Mouse (Mus musculus) brain, embryonic 14.5 days (tissue): ENCODE data around the gene Cldn20. TPM values are rescaled to one million over a fixed set of nuclear protein-coding genes. Genes with fewer than 3 reads are reported as not detected.
A peak's percentile ranks its signal among the peaks of the same experiment; 100 is the strongest.

ENCODE experiments used
- DNase-seq: peaks from one replicate; pipeline ENCODE4 v3.0.0-alpha.2; 2011; ENCODE audit warnings: low read depth
- CTCF ChIP-seq: fragments of 200-500 bp; IDR thresholded peaks from 2 replicates; pipeline ENCODE4 v1.5.1; 2012; ENCODE audit warnings: inconsistent platforms, mild to moderate bottlenecking, moderate library complexity, borderline replicate concordance; ENCODE audit not compliant: insufficient read depth, insufficient read length; ENCODE audit errors: extremely low read depth
- POLR2A ChIP-seq: fragments of 200-500 bp; IDR thresholded peaks from 2 replicates; pipeline ENCODE4 v1.6.1; 2012; ENCODE audit warnings: mild to moderate bottlenecking, inconsistent platforms, borderline replicate concordance; ENCODE audit not compliant: poor library complexity, insufficient read depth, insufficient read length, severe bottlenecking; ENCODE audit errors: extremely low read depth
- polyA plus RNA-seq: library from polyadenylated mRNA; depleted of rRNA; stranded (reverse); fragments of >200 nt; gene quantifications from 2 replicates; pipeline ENCODE4 v1.2.3, GENCODE M21; 2012; rRNA removed

Gene Cldn20
- polyA plus RNA-seq, result 0.57 and 1.8 TPM in 2 replicates

- TF ChIP-seq POLR2A (no peak), CTCF (no peak)
- DNase-seq, result no peak
Measured at GRCm38 (mm10) chr17:3532254-3532653, at the start of gene Cldn20. Cldn20 (plus strand) TSS chr17:3532554.

- no peak for DNase-seq
- TF ChIP-seq POLR2A, result no peak
- no peak for TF ChIP-seq CTCF
Measured at GRCm38 (mm10) chr17:3483091-3483490, 49.3 kb upstream of the Cldn20 start.

- TF ChIP-seq POLR2A, result no peak
- TF ChIP-seq CTCF, result no peak
Measured at GRCm38 (mm10) chr17:3485851-3486250, 46.5 kb upstream of the Cldn20 start.

GRCm38 (mm10) chr17:3487211-3487610 is 45.1 kb upstream of the Cldn20 start:
- TF ChIP-seq CTCF (no peak), POLR2A (no peak)

More at GRCm38 (mm10) chr17:3485851-3486250, 46.5 kb upstream of the Cldn20 start:
- DNase-seq, result peak; percentile 25

GRCm38 (mm10) chr17:3487721-3488601 is 44.4 kb upstream of the Cldn20 start:
- TF ChIP-seq POLR2A (no peak), CTCF (no peak)
- DNase-seq, result peak; percentile 59

More at GRCm38 (mm10) chr17:3487211-3487610, 45.1 kb upstream of the Cldn20 start:
- no peak for DNase-seq

- TF ChIP-seq POLR2A (no peak), CTCF (no peak)
- no peak for DNase-seq
Measured at GRCm38 (mm10) chr17:3490216-3490895, 42.0 kb upstream of the Cldn20 start.

- no peak for TF ChIP-seq POLR2A
- no peak for TF ChIP-seq CTCF
- no peak for DNase-seq
Measured at GRCm38 (mm10) chr17:3491065-3491464, 41.3 kb upstream of the Cldn20 start.

GRCm38 (mm10) chr17:3491667-3492066 is 40.7 kb upstream of the Cldn20 start:
- TF ChIP-seq POLR2A (no peak), CTCF (no peak)
- no peak for DNase-seq

GRCm38 (mm10) chr17:3495576-3495975 is 36.8 kb upstream of the Cldn20 start:
- DNase-seq, result no peak
- TF ChIP-seq CTCF (no peak), POLR2A (no peak)

- TF ChIP-seq POLR2A (no peak), CTCF (no peak)
- no peak for DNase-seq
Measured at GRCm38 (mm10) chr17:3496080-3496479, 36.3 kb upstream of the Cldn20 start.

- TF ChIP-seq CTCF, result peak; percentile 53; the same call in 1 of the 2 replicates
- no peak for TF ChIP-seq POLR2A
- DNase-seq, result peak; percentile 51
Measured at GRCm38 (mm10) chr17:3498086-3498485, 34.3 kb upstream of the Cldn20 start.

- TF ChIP-seq POLR2A, result no peak
- no peak for TF ChIP-seq CTCF
- DNase-seq, result no peak
Measured at GRCm38 (mm10) chr17:3498580-3498979, 33.8 kb upstream of the Cldn20 start.

GRCm38 (mm10) chr17:3499468-3499867 is 32.9 kb upstream of the Cldn20 start:
- TF ChIP-seq CTCF (no peak), POLR2A (no peak)
- DNase-seq, result no peak
